Mouse (Mus musculus) midbrain, embryonic 16.5 days (tissue): ENCODE measurements around the gene Adamts3. TPM values are rescaled to one million over a fixed set of nuclear protein-coding genes. Genes with fewer than 3 reads are reported as not detected.

Experiments
- ATAC-seq: fragments of 200-750 bp; cut with Nextera tagmentation; 2 replicates; pipeline ENCODE4 v1.8.0; 2017; ENCODE audit warnings: moderate TSS enrichment
- H3K27ac ChIP-seq: fragments of 300-500 bp; sonication (generic); 2 replicates; pipeline ENCODE4 v1.5.1; 2014; ENCODE audit warnings: mild to moderate bottlenecking, low read length, mixed read lengths
- H3K27me3 ChIP-seq: fragments of 300-500 bp; sonication (generic); 2 replicates; pipeline ENCODE4 v1.6.1; 2014; ENCODE audit warnings: low read depth, low read length, mixed read lengths; ENCODE audit not compliant: control insufficient read depth, insufficient read depth
- H3K36me3 ChIP-seq: fragments of 300-500 bp; sonication (generic); 2 replicates; pipeline ENCODE4 v1.6.1; 2014; ENCODE audit warnings: mild to moderate bottlenecking, low read length, moderate library complexity, mixed read lengths; ENCODE audit not compliant: control insufficient read depth, insufficient read depth
- H3K4me1 ChIP-seq: fragments of 300-500 bp; sonication (generic); 2 replicates; pipeline ENCODE4 v1.6.1; 2014; ENCODE audit warnings: mild to moderate bottlenecking, low read length, mixed read lengths; ENCODE audit not compliant: control insufficient read depth, insufficient read depth
- H3K4me2 ChIP-seq: fragments of 300-500 bp; sonication (generic); 2 replicates; pipeline ENCODE4 v1.6.1; 2014; ENCODE audit warnings: mild to moderate bottlenecking, low read length, mixed read lengths
- H3K4me3 ChIP-seq: fragments of 300-500 bp; sonication (generic); 2 replicates; pipeline ENCODE4 v1.5.1; 2014; ENCODE audit warnings: low read depth, mild to moderate bottlenecking, low read length, moderate library complexity, mixed read lengths
- H3K9ac ChIP-seq: fragments of 300-500 bp; sonication (generic); 2 replicates; pipeline ENCODE4 v1.6.1; 2014; ENCODE audit warnings: low read depth, low read length, mixed read lengths
- H3K9me3 ChIP-seq: fragments of 300-500 bp; sonication (generic); replicated peaks from 2 replicates; pipeline ENCODE4 v1.6.1; 2014; ENCODE audit warnings: mild to moderate bottlenecking, low read length, mixed read lengths; ENCODE audit not compliant: control insufficient read depth, poor library complexity, severe bottlenecking
- WGBS: fragments of 180-500 bp; shearing (Covaris S2); extraction: QIAGEN DNeasy Blood & Tissue Kit; methylation state at CpG from one replicate; pipeline ENCODE4 v1.1.7; 2014; 5-methylcytosine and 5-hydroxymethylcytosine counted together
- polyA plus RNA-seq: library from polyadenylated mRNA; unstranded; fragments of >200 nt; fragmentation: Nextera tagmentation; extraction: Ambion mirVana; gene quantifications from 2 replicates; pipeline ENCODE4 v1.2.1, GENCODE M21; 2015

The Adamts3 gene
- polyA plus RNA-seq, result 3.7 and 4.6 TPM in 2 replicates

- Histone ChIP-seq H3K4me1 (peaks cover 9% of the 10 kb centered on the region; the same call in 1 of the 2 replicates), H3K4me3 (peak within 1 kb of the TSS; percentile 78), H3K9ac (peak within 1 kb of the TSS; percentile 79), H3K27me3 (no peaks in the 10 kb centered on the region), H3K4me2 (peak within 1 kb of the TSS; percentile 100), H3K27ac (no peak within 1 kb of the TSS; the same call in 1 of the 2 replicates), H3K36me3 (no peaks in the 10 kb centered on the region), H3K9me3 (no peaks in the 10 kb centered on the region)
- peak; percentile 90 for ATAC-seq
- WGBS, result under 1% methylated on average over 54 of the region's 78 CpGs
Measured at GRCm38 (mm10) chr5:89883051-89883907, at the start of gene Adamts3. TSS of gene Adamts3 (minus strand) at chr5:89883334.

DNA sequence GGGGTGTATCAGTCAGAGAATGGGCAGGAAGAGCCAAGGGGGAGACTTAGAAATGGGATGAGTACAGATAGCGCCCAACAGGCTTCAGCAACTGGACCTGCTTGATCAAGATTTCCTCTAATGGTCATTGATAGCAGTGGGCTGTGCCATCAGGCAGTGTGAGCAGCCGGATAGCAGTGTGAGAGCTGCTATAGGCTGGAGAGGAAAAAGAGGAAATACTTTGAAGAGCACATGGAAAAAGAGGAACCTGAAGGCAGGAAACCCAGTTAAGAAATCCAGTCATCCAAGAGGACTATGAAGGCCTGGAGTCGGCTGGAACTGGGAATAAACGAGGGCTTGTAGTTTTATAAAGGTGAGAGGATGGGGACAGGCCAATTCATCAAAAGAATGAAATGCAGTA is 48.4 kb upstream of the Adamts3 start:
- Histone ChIP-seq H3K36me3 (no peaks in the 10 kb centered on the region), H3K27me3 (no peaks in the 10 kb centered on the region), H3K9ac (no peak overlapping the region), H3K4me1 (no peaks in the 10 kb centered on the region), H3K27ac (no peak overlapping the region), H3K9me3 (no peaks in the 10 kb centered on the region), H3K4me2 (no peak overlapping the region), H3K4me3 (no peak overlapping the region)
- WGBS, result 92% methylated on average over 4 of the region's 4 CpGs
- ATAC-seq, result no peak

DNA sequence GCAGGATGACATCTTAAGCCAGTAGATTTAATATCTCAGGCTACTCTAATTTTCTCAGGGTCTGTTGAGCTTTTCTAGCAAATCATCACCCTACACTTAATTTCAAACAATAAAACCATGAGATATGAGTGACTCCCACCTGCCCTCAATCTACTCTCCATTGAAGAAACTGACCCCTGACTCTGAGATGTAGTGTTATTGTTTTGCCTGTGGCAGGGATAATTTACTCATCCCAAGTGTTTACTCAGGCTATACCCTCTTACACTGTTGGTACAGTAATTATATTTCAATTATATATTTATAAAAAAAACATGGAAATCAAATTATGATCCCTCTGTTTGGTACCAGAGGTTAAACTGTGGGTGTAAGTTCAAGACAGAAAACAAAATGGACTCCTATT is 29.2 kb upstream of the Adamts3 start:
- Histone ChIP-seq H3K4me1 (no peaks in the 10 kb centered on the region), H3K9ac (no peak overlapping the region), H3K27me3 (no peaks in the 10 kb centered on the region), H3K9me3 (no peaks in the 10 kb centered on the region), H3K4me3 (no peak overlapping the region), H3K27ac (no peak overlapping the region), H3K36me3 (no peaks in the 10 kb centered on the region), H3K4me2 (no peak overlapping the region)
- ATAC-seq, result no peak

- H3K4me1 ChIP-seq, result no peaks in the 10 kb centered on the region
- ATAC-seq, result peak; percentile 56; the same call in 1 of the 2 replicates
- H3K9ac ChIP-seq, result peak overlapping the region; percentile 48
- no peak overlapping the region for H3K27ac ChIP-seq
- no peak overlapping the region for H3K4me3 ChIP-seq
- H3K27me3 ChIP-seq, result no peaks in the 10 kb centered on the region
- H3K4me2 ChIP-seq, result peak overlapping the region; percentile 21
- no peaks in the 10 kb centered on the region for H3K36me3 ChIP-seq
- no peaks in the 10 kb centered on the region for H3K9me3 ChIP-seq
- WGBS, result 14% methylated on average over 7 of the region's 7 CpGs
Measured at GRCm38 (mm10) chr5:89911950-89912349, 28.8 kb upstream of the Adamts3 start.

DNA sequence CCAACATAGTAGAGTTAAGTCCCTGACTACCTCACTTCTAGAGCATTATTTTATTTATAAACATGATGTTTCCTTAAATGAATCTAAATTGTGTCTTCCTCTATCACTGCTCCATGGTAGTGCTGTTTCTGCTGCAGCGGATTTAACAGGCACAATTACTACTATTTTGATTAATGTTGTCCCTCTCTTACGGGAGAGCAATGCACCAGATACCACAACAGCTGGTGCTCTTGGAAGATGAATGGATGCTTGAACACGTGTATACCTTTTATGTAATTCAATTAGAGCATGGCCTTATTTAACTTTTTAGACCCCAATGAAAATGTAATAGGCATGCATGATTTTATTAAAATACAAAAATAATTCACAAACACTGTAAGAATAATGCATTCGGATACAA is 28.4 kb upstream of the Adamts3 start:
- Histone ChIP-seq H3K9ac (no peak overlapping the region), H3K4me2 (no peak overlapping the region), H3K4me3 (no peak overlapping the region), H3K4me1 (no peaks in the 10 kb centered on the region), H3K9me3 (no peaks in the 10 kb centered on the region), H3K27ac (no peak overlapping the region), H3K36me3 (no peaks in the 10 kb centered on the region), H3K27me3 (no peaks in the 10 kb centered on the region)
- WGBS, result 64% methylated on average over 4 of the region's 4 CpGs
- ATAC-seq, result no peak

DNA sequence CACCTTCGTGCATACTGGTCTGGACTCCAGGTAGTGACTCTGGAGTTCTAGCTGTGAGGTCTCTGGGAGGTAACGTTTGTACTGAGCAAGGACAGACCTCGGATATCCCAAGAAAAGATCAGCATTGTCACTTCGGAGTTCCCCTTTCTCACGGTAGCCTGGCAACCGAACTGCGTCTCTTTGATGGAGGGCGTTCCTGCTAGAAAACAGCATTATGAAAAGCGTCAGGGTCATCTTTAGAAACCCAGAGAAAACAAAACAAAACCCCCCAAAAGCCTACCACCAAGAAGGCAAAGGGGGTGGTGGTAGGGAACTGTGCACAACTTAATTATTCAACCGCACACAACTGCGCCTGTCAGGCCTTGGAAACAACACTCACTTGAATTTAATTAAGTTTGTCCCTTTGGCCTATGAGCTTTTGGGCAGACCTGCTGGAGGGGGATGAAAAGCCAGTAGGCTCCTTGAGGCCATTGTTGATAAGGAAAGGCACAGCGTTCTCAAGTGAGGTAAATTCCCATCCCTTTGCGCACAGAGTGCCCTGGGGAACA is 23.8 kb upstream of the Adamts3 start:
- H3K36me3 ChIP-seq, result no peaks in the 10 kb centered on the region
- H3K27me3 ChIP-seq, result no peaks in the 10 kb centered on the region
- ATAC-seq, result peak; percentile 45; the same call in 1 of the 2 replicates
- no peak overlapping the region for H3K9ac ChIP-seq
- no peaks in the 10 kb centered on the region for H3K9me3 ChIP-seq
- 6% methylated on average over 13 of the region's 13 CpGs for WGBS
- H3K4me1 ChIP-seq, result no peaks in the 10 kb centered on the region
- no peak overlapping the region for H3K4me2 ChIP-seq
- H3K27ac ChIP-seq, result no peak overlapping the region
- H3K4me3 ChIP-seq, result no peak overlapping the region

DNA sequence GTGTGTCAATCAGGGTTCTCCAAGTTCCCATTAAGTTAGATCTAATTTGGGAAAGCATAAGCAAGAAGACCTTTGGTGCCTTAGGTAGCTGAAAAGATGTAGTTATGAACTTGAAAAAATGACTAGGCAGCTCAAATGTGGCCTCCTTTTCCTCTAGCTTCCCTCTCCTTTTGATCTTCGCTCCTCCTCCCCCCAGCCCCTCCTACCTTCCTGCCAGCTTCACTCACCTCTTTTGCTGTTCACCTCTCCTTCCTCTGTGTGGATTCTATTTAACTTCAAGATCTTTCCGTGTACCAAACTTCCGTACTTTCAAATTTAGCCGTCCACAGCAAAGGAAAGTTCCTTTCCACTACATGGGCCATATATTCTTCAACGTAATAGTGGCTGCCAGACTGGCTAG is 17.9 kb upstream of the Adamts3 start:
- Histone ChIP-seq H3K9me3 (no peaks in the 10 kb centered on the region), H3K27me3 (no peaks in the 10 kb centered on the region), H3K4me2 (no peak overlapping the region), H3K36me3 (no peaks in the 10 kb centered on the region), H3K4me1 (no peaks in the 10 kb centered on the region), H3K27ac (no peak overlapping the region), H3K4me3 (no peak overlapping the region), H3K9ac (no peak overlapping the region)
- ATAC-seq, result no peak
- 89% methylated on average over 5 of the region's 5 CpGs for WGBS

DNA sequence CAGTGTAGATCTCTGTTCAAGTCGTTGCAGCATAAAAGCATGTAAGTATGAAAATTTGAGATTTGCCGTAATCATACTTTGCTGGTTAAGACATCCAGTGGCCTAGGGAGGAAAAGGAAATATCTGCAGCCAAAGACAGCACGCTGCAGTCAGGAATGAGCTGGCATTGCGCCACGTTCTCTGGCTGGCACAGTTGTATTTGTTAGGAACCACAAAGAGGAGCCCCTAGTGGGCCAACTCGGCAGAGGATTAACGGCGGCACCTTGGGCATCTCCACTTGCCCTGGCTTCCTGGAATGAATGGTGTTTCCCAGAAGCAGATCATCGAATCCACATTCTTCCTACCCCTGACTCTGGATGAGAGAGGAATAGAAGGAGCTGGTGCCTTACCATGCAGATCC is 14.4 kb upstream of the Adamts3 start:
- Histone ChIP-seq H3K27me3 (no peaks in the 10 kb centered on the region), H3K4me2 (no peak overlapping the region), H3K36me3 (no peaks in the 10 kb centered on the region), H3K9ac (no peak overlapping the region), H3K27ac (no peak overlapping the region), H3K4me1 (no peaks in the 10 kb centered on the region), H3K9me3 (no peaks in the 10 kb centered on the region), H3K4me3 (no peak overlapping the region)
- whole genome bisulfite sequencing, result 58% methylated on average over 9 of the region's 9 CpGs
- peak; percentile 70 for ATAC-seq

DNA sequence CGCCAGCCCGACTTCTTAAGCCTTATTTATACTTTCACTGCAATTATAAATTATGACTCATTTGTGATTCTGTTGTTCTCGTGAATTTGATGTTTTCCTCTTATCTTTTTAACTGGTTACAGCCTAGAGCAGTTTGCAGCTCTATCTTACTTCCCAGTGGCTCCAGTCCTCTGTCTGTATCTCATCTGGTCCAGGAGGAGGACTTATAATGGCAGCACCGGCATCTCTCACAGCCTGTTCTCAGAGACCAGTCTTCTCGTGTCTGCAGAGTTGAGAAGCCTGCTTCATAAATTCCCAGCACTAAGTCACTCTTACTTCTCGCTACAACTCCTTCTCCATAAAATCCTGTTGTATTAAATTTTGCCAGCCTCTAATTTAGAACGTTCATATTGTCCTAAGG is 12.4 kb upstream of the Adamts3 start:
- H3K4me3 ChIP-seq, result no peak overlapping the region
- no peaks in the 10 kb centered on the region for H3K27me3 ChIP-seq
- H3K9me3 ChIP-seq, result no peaks in the 10 kb centered on the region
- H3K9ac ChIP-seq, result no peak overlapping the region
- WGBS, result 83% methylated on average over 7 of the region's 7 CpGs
- no peaks in the 10 kb centered on the region for H3K4me1 ChIP-seq
- no peak overlapping the region for H3K4me2 ChIP-seq
- no peak for ATAC-seq
- H3K36me3 ChIP-seq, result no peaks in the 10 kb centered on the region
- no peak overlapping the region for H3K27ac ChIP-seq
